Mouse (Mus musculus) Muller cell, postnatal 12 days (primary cell): ENCODE measurements around the gene Krt15.

Source experiments
- DNase-seq: peaks from one replicate; pipeline ENCODE4 v3.0.0-alpha.2; 2015; ENCODE audit errors: inconsistent ontology term

The Krt15 gene

DNA sequence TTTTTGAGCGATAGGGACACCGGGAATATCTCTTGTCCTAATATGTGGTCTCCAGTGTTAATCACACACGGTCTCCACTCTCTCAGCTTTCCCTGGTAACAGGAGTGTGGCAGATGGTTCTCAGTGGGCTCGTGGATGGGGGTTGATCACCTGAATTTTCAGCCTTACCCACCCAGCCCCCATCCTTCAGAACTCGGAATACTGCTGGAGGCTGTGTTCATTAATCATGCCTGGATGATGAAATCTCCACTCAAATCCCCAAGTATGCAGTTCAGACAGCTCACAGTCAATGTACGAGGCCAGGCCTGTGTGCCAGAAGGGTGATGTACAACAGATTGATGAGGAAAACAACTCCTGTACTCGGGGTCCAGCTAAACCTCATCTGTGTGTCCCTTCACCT is 10.8 kb downstream of the Krt15 start:
- DNase-seq = no peak

- DNase-seq = no peak
Measured at GRCm38 (mm10) chr11:100121466-100121865, 14.3 kb downstream of the Krt15 start, which contains the start of gene Krt13. Gene Krt13 (minus strand): TSS chr11:100121566.

- no peak for DNase-seq
Measured at GRCm38 (mm10) chr11:100120331-100120730, 15.4 kb downstream of the Krt15 start.

DNA sequence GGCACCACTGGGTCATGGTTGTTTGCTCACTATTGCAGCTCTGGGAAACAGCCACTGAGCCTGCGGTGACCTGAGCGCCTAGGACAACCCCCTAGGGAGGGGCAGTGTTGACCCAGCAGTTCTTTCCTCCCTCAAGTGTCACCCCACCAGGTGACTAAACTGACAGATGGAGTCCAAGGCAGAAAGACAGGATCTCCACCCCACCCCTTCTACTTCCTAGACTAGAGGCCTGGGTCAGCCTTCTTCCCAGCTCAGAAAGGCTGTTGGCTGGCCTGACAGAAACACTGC is 22.0 kb downstream of the Krt15 start:
- DNase-seq = no peak

DNA sequence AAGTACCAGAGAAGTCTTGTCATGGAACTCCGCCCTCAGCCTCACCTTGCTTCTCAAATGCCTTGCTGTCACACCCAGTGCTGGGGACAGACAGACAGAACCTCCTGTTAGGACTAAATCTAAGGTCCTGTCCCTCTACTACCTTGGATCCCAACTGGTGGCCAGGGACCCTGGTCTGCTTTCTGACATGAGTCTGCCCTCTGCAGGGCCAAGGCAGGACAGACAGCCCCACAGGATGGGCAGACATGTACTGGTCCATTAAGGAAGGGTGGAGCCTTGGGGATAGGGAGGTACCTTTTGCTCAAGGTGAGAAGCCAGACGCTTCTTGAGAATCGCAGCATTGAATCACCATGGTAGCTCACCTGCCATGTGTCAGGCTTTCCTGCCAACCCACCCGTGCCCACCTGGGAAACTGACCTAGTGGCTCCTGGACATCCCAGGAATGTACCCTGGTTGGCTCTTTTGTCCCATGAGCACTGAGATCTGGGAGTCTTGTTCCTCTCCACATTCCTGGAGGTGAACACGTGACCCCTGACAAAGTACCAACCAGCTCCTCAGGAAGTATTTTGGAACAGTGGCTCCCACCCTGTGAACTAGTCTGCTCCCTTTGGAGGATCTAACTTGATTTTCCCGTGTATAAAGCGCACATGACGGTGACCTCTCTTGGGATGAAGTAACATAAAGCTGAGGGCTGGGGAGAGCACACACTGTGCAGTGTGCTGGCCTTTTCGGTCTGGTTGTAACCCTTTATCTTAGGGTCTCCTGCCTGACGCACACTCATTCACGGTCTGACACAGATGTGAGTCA is 22.6 kb downstream of the Krt15 start:
- no peak for DNase-seq

DNA sequence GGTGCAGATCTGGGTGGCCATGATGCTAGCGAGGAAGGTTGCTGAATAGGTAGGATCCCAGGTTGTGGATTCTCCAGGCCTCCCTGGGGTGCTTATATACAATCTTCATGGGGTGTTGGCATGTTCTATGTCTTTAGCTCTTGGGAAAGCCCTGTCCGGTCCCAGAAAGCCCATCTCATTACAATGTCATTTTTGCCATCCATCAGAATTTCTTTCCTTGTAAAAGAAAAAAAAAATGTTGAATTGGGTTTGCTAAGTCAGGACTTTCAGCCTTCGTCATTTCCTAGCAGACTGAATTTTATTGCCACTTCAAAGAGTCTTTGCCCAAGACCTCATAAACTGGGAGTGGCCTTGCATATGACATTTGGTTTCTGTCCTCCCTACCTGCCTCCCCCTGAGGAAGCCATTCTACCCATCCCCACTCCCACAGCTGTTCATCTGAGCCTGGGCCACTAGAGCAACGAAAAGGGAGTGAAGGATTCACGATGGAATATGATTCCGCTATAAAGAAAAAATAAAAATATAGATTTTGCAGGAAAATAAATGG is 30.1 kb downstream of the Krt15 start, which contains the start of gene Krt36:
TSS of gene Krt36 (minus strand) at position 51 of the 547 bp plus-strand sequence.
- DNase-seq = no peak

GRCm38 (mm10) chr11:100102693-100103429 is 32.9 kb downstream of the Krt15 start:
- peak; percentile 27 for DNase-seq

- peak; percentile 52 for DNase-seq
Measured at GRCm38 (mm10) chr11:100100391-100100790, 35.3 kb downstream of the Krt15 start.

GRCm38 (mm10) chr11:100097819-100098218 is 37.9 kb downstream of the Krt15 start:
- DNase-seq = no peak

DNA sequence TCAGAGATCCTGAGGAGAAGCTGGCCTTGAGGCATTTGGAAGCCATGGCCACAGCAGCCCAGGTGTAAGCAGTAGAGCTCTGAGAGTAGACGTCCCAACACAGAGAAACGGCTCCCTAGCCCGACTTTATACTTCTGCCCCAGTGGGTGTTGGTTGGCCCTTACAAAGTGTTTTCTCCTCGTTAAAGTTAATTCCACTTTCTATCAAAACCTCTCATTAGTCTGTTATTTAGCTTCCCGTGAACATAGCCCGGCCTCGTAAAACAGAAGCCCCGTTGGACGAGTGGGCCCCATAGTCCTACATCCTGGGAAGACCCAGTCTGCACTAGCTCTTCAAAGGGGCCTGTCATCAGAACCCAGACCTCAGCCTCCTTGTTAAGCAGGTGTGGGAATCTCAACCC is 39.6 kb downstream of the Krt15 start, which contains the start of gene Krt35:
TSS of gene Krt35 (minus strand) at position 101 of the 400 bp plus-strand sequence.
- no peak for DNase-seq

- DNase-seq = no peak
Measured at GRCm38 (mm10) chr11:100088378-100089025, 47.2 kb downstream of the Krt15 start.

DNA sequence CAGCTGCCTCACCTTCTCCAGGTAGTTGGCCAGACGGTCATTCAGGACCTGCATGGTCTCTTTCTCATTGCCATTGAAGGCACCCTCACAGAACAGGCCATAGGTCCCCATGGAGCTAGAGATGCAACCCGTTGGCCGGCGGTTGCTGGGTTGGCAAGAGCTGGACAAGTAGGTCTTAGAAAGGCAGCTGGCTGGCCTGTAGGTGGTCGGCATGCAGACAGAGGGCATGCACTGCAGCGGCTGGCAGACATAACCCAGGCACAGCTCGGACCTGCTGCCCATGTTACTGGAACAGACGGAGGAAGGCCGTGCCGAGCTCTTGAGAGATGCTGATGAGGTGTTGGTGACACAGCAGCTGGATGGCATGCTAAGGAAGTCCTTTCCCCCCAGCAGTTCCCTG is 47.9 kb downstream of the Krt15 start, which contains the start of gene Krt32:
TSS of gene Krt32 (minus strand) at position 366 of the 400 bp plus-strand sequence.
- no peak for DNase-seq
